In genomic region chr1:97611747-97612146, GRCm38 (mm10) we compare ENCODE assay signal across 28 mouse cellular contexts.
"Had no signal": no experiment of that assay in that cellular context is flagged by ENCODE, and none has a peak within 500 bp of the region (broad histone marks: within the 10 kb centered on the region; RNA-seq: fewer than 3 reads in every experiment).

No protein-coding gene starts in this region.

- H3K4me2 ChIP-seq: heart, embryonic 11.5 days; heart, embryonic 13.5 days; heart, embryonic 15.5 days; hindbrain, embryonic 13.5 days; hindbrain, embryonic 15.5 days; intestine, embryonic 15.5 days; limb, embryonic 12.5 days; liver, embryonic 11.5 days; liver, embryonic 13.5 days; liver, embryonic 15.5 days had no signal

- ATAC-seq: hindbrain, postnatal 0 days; inflammation-experienced regulatory T-cells, adult 6 months; intestine, embryonic 15.5 days; intestine, postnatal 0 days had no signal

- DNase-seq: gastrocnemius, postnatal 14 days; gastrocnemius, postnatal 36 days; heart, adult 11 months; heart, adult 2 months; heart, postnatal 14 days; heart, postnatal 36 days; kidney, adult 18-20 months; kidney, adult 8-10 months; kidney, postnatal 10 days; kidney, postnatal 25 days; kidney, postnatal 4 days; liver; liver, embryonic 13.5 days had no signal

- H3K4me1 ChIP-seq: heart, embryonic 13.5 days; heart, embryonic 15.5 days; hindbrain, embryonic 15.5 days; intestine, embryonic 15.5 days; limb, embryonic 12.5 days; liver, embryonic 13.5 days; liver, embryonic 15.5 days had no signal

- H3K27ac ChIP-seq: heart, adult 2 months; heart, embryonic 13.5 days; heart, embryonic 15.5 days; hindbrain, embryonic 13.5 days; hindbrain, embryonic 15.5 days; hindbrain, postnatal 0 days; intestine, embryonic 15.5 days; layer of hippocampus, adult 2 months; left cerebral cortex, adult 2 months; limb, embryonic 10.5 days; limb, embryonic 12.5 days; liver, embryonic 13.5 days; liver, embryonic 15.5 days had no signal

- H3K9me3 ChIP-seq: heart, embryonic 13.5 days; heart, embryonic 15.5 days; hindbrain, embryonic 13.5 days; hindbrain, embryonic 15.5 days; intestine, embryonic 15.5 days; limb, embryonic 10.5 days; limb, embryonic 12.5 days; liver, embryonic 13.5 days; liver, embryonic 15.5 days had no signal

- H3K4me3 ChIP-seq: heart, adult 2 months; heart, embryonic 13.5 days; heart, embryonic 15.5 days; hindbrain, embryonic 13.5 days; hindbrain, embryonic 15.5 days; intestine, embryonic 15.5 days; layer of hippocampus, adult 2 months; left cerebral cortex, adult 2 months; limb, embryonic 10.5 days; limb, embryonic 12.5 days; liver, embryonic 13.5 days; liver, embryonic 15.5 days had no signal

- H3K27me3 ChIP-seq: heart, embryonic 13.5 days; heart, embryonic 15.5 days; hindbrain, embryonic 13.5 days; hindbrain, embryonic 15.5 days; intestine, embryonic 15.5 days; limb, embryonic 12.5 days; liver, embryonic 13.5 days; liver, embryonic 15.5 days had no signal

- H3K9ac ChIP-seq: heart, embryonic 13.5 days; heart, embryonic 15.5 days; hindbrain, embryonic 13.5 days; hindbrain, embryonic 15.5 days; intestine, embryonic 15.5 days; limb, embryonic 12.5 days; liver, embryonic 13.5 days; liver, embryonic 15.5 days had no signal

- H3K36me3 ChIP-seq: heart, embryonic 13.5 days; heart, embryonic 15.5 days; hindbrain, embryonic 13.5 days; hindbrain, embryonic 15.5 days; intestine, embryonic 15.5 days; limb, embryonic 10.5 days; limb, embryonic 12.5 days; liver, embryonic 13.5 days; liver, embryonic 15.5 days had no signal
